Mouse (Mus musculus): ENCODE data around the gene Ccdc110.

- no peak for TF ChIP-seq CTCF (IDR thresholded peaks at IDR 0.05; ENCODE audit: low read depth, low read length)
- TF ChIP-seq GATA1 (IDR thresholded peaks at IDR 0.05; ENCODE audit: borderline replicate concordance, low read length): no peak
- TF ChIP-seq POLR2AphosphoS5 (IDR thresholded peaks at IDR 0.05; ENCODE audit: insufficient replicate concordance, low read depth, low read length): no peak
- no peak for TF ChIP-seq TAL1 (conservative IDR thresholded peaks at IDR 0.05; ENCODE audit: low read depth, low read length)
- TF ChIP-seq GATA2 (IDR thresholded peaks at IDR 0.05; ENCODE audit: borderline replicate concordance, low read depth, low read length): no peak
These were observed 40.9 kb downstream of the Ccdc110 start, which contains the start of the genes 1700029J07Rik and Ufsp2 for GRCm38 (mm10) chr8:45975126-45975836.
